Mouse (Mus musculus) cerebellum, adult (tissue): ENCODE data around the gene Cux1.
A peak's percentile ranks its signal among the peaks of the same experiment; 100 is the strongest.

Source experiments
- ATAC-seq: cut with Nextera tagmentation; 2 replicates; pipeline ENCODE4 v1.9.2; 2017; ENCODE audit warnings: mild to moderate bottlenecking, moderate library complexity, mixed read lengths; ENCODE audit not compliant: insufficient number of reproducible peaks, low FRiP score, low TSS enrichment

The Cux1 gene

GRCm38 (mm10) chr5:136286566-136286965, 280.7 kb downstream of the Cux1 start:
- ATAC-seq = no peak

- no peak for ATAC-seq
Measured at GRCm38 (mm10) chr5:136285106-136285505, 282.2 kb downstream of the Cux1 start.

GRCm38 (mm10) chr5:136281351-136281750, 285.9 kb downstream of the Cux1 start:
- peak; percentile 6; the same call in 1 of the 2 replicates for ATAC-seq

GRCm38 (mm10) chr5:136274739-136275138, 292.6 kb downstream of the Cux1 start:
- ATAC-seq = no peak

- ATAC-seq = no peak
Measured at GRCm38 (mm10) chr5:136269937-136270336, 297.4 kb downstream of the Cux1 start.

- no peak for ATAC-seq
Measured at GRCm38 (mm10) chr5:136266077-136266476, 301.2 kb downstream of the Cux1 start.

GRCm38 (mm10) chr5:136263342-136263741, 303.9 kb downstream of the Cux1 start:
- ATAC-seq = no peak

GRCm38 (mm10) chr5:136258919-136259318, 308.4 kb downstream of the Cux1 start:
- no peak for ATAC-seq

GRCm38 (mm10) chr5:136252899-136253298, 314.4 kb downstream of the Cux1 start:
- ATAC-seq = 0 out of 2 replicates have a peak, but pooled peaks have one; percentile 52

GRCm38 (mm10) chr5:136251004-136251403, 316.3 kb downstream of the Cux1 start:
- no peak for ATAC-seq

GRCm38 (mm10) chr5:136248441-136248840, 318.8 kb downstream of the Cux1 start:
- ATAC-seq = no peak

- no peak for ATAC-seq
Measured at GRCm38 (mm10) chr5:136246452-136246838, 320.8 kb downstream of the Cux1 start, which contains the start of gene Sh2b2. TSS of gene Sh2b2 (minus strand) at chr5:136246556.

- no peak for ATAC-seq
Measured at GRCm38 (mm10) chr5:136245541-136246451, 321.5 kb downstream of the Cux1 start.

- 0 out of 2 replicates have a peak, but pooled peaks have one; percentile 49 for ATAC-seq
Measured at GRCm38 (mm10) chr5:136244762-136245540, 322.3 kb downstream of the Cux1 start.

GRCm38 (mm10) chr5:136243851-136244761, 323.2 kb downstream of the Cux1 start:
- no peak for ATAC-seq

- no peak for ATAC-seq
Measured at GRCm38 (mm10) chr5:136241161-136241560, 326.1 kb downstream of the Cux1 start.

- ATAC-seq = no peak
Measured at GRCm38 (mm10) chr5:136240381-136240780, 326.9 kb downstream of the Cux1 start.

GRCm38 (mm10) chr5:136237607-136238006, 329.7 kb downstream of the Cux1 start:
- no peak for ATAC-seq

- ATAC-seq = no peak
Measured at GRCm38 (mm10) chr5:136236611-136237010, 330.7 kb downstream of the Cux1 start.
